Mouse (Mus musculus) MEL (cell line): Measurements from ENCODE around the gene Jag2. TPM values are rescaled to one million over a fixed set of nuclear protein-coding genes. Genes with fewer than 3 reads are reported as not detected.

ENCODE experiments used
- DNase-seq: peaks from one replicate; pipeline ENCODE4 v3.0.0; 2011; ENCODE audit warnings: low read depth, low spot score
- H3K27ac ChIP-seq: 2 replicates; pipeline ENCODE4 v1.5.1; 2012; ENCODE audit warnings: low read depth, mild to moderate bottlenecking, control low read depth, low read length, moderate library complexity; ENCODE audit not compliant: control insufficient read depth
- H3K27me3 ChIP-seq, 2 experiments: fragments of 150-350 bp in 1 of 2; sonication (generic) in 1 of 2; 2 replicates each; pipeline ENCODE4 v1.6.1; 2012; ENCODE audit warnings: low read length in 2 of 2, mild to moderate bottlenecking in 2 of 2, improper control_type of control experiment in 1 of 2, moderate library complexity in 1 of 2; ENCODE audit not compliant: insufficient read depth in 2 of 2, control insufficient read depth in 1 of 2
- H3K36me3 ChIP-seq, 2 experiments: 2 replicates each; pipeline ENCODE4 v1.6.1; 2012 to 2014; ENCODE audit warnings: low read length in 2 of 2, improper control_type of control experiment in 1 of 2, inconsistent platforms in 1 of 2, mild to moderate bottlenecking in 1 of 2; ENCODE audit not compliant: insufficient read depth in 2 of 2, control insufficient read depth in 1 of 2
- H3K4me1 ChIP-seq, 2 experiments: fragments of 150-350 bp in 1 of 2; sonication (generic) in 1 of 2; 2 replicates each; pipeline ENCODE4 v1.6.1; 2012; ENCODE audit warnings: low read length in 2 of 2, improper control_type of control experiment in 1 of 2, mild to moderate bottlenecking in 1 of 2; ENCODE audit not compliant: insufficient read depth in 2 of 2, control insufficient read depth in 1 of 2
- H3K4me3 ChIP-seq, 2 experiments: fragments of 150-350 bp in 1 of 2; sonication (generic) in 1 of 2; 2 replicates each; pipeline ENCODE4 v1.5.1; 2012; ENCODE audit warnings: low read depth in 2 of 2, low read length in 2 of 2, mild to moderate bottlenecking in 2 of 2, moderate library complexity in 2 of 2, control low read depth in 1 of 2, improper control_type of control experiment in 1 of 2; ENCODE audit not compliant: control insufficient read depth in 1 of 2, insufficient read depth in 1 of 2
- H3K79me2 ChIP-seq: 2 replicates; pipeline ENCODE4 v1.6.1; 2012; ENCODE audit warnings: mild to moderate bottlenecking, low read length, moderate library complexity; ENCODE audit not compliant: control insufficient read depth, poor library complexity, insufficient read depth
- H3K9ac ChIP-seq: 2 replicates; pipeline ENCODE4 v1.6.1; 2012; ENCODE audit warnings: low read depth, mild to moderate bottlenecking, control low read depth, low read length, moderate library complexity; ENCODE audit not compliant: control insufficient read depth, poor library complexity, severe bottlenecking
- H3K9me3 ChIP-seq: fragments of 150-350 bp; sonication (generic); replicated peaks from 2 replicates; pipeline ENCODE4 v1.6.1; 2012; ENCODE audit warnings: mild to moderate bottlenecking, low read length, improper control_type of control experiment, moderate library complexity; ENCODE audit not compliant: insufficient read depth
- BHLHE40 ChIP-seq: IDR thresholded peaks from 2 replicates; pipeline ENCODE4 v1.6.1; 2012; ENCODE audit warnings: low read depth, mild to moderate bottlenecking, inconsistent platforms, low read length, improper control_type of control experiment, borderline replicate concordance
- CHD1 ChIP-seq: IDR thresholded peaks from 2 replicates; pipeline ENCODE4 v1.6.1; 2012; ENCODE audit warnings: low read depth, mild to moderate bottlenecking, inconsistent platforms, low read length, improper control_type of control experiment
- CHD2 ChIP-seq: IDR thresholded peaks from 2 replicates; pipeline ENCODE4 v1.6.1; 2011; ENCODE audit warnings: low read length, improper control_type of control experiment
- CTCF ChIP-seq, 3 experiments: IDR thresholded peaks in 2 of 3; conservative IDR thresholded peaks in 1 of 3; 2 replicates each; pipeline ENCODE4 v1.5.1; 2011 to 2012; ENCODE audit warnings: low read length in 3 of 3, low read depth in 2 of 3, mild to moderate bottlenecking in 2 of 3, improper control_type of control experiment in 1 of 3, inconsistent platforms in 1 of 3, mixed read lengths in 1 of 3, moderate library complexity in 1 of 3; ENCODE audit not compliant: control insufficient read depth in 1 of 3, insufficient read depth in 1 of 3, poor library complexity in 1 of 3, severe bottlenecking in 1 of 3
- E2F4 ChIP-seq: IDR thresholded peaks from 2 replicates; pipeline ENCODE4 v1.6.1; 2011; ENCODE audit warnings: low read depth, low read length, improper control_type of control experiment, borderline replicate concordance
- EP300 ChIP-seq, 2 experiments: IDR thresholded peaks; 2 replicates each; pipeline ENCODE4 v1.6.1; 2011; ENCODE audit warnings: improper control_type of control experiment in 2 of 2, low read length in 2 of 2, low read depth in 1 of 2, mild to moderate bottlenecking in 1 of 2
- ETS1 ChIP-seq: IDR thresholded peaks from 2 replicates; pipeline ENCODE4 v1.6.1; 2012; ENCODE audit warnings: low read depth, mild to moderate bottlenecking, inconsistent platforms, low read length, improper control_type of control experiment, moderate library complexity
- GABPA ChIP-seq: IDR thresholded peaks from 2 replicates; pipeline ENCODE4 v1.6.1; 2012; ENCODE audit warnings: low read depth, mild to moderate bottlenecking, inconsistent platforms, low read length, improper control_type of control experiment, moderate library complexity
- HCFC1 ChIP-seq: IDR thresholded peaks from 2 replicates; pipeline ENCODE4 v1.6.1; 2012; ENCODE audit warnings: low read depth, mild to moderate bottlenecking, inconsistent platforms, low read length, improper control_type of control experiment, moderate library complexity
- JUND ChIP-seq: IDR thresholded peaks from 2 replicates; pipeline ENCODE4 v1.6.1; 2011; ENCODE audit warnings: low read depth, mild to moderate bottlenecking, improper control_type of control experiment, low read length
- KAT2A ChIP-seq: conservative IDR thresholded peaks from 2 replicates; pipeline ENCODE4 v1.6.1; 2012; ENCODE audit warnings: low read depth, low read length, improper control_type of control experiment, inconsistent platforms
- MAFK ChIP-seq: IDR thresholded peaks from 2 replicates; pipeline ENCODE4 v1.6.1; 2011; ENCODE audit warnings: low read depth, mild to moderate bottlenecking, low read length, improper control_type of control experiment, borderline replicate concordance
- MAX ChIP-seq: IDR thresholded peaks from 2 replicates; pipeline ENCODE4 v1.6.1; 2011; ENCODE audit warnings: low read length, improper control_type of control experiment
- MAZ ChIP-seq: IDR thresholded peaks from 2 replicates; pipeline ENCODE4 v1.6.1; 2012; ENCODE audit warnings: low read depth, mild to moderate bottlenecking, inconsistent platforms, low read length, improper control_type of control experiment
- MXI1 ChIP-seq: IDR thresholded peaks from 2 replicates; pipeline ENCODE4 v1.6.1; 2011; ENCODE audit warnings: mild to moderate bottlenecking, low read depth, low read length, improper control_type of control experiment
- MYB ChIP-seq: IDR thresholded peaks from 2 replicates; pipeline ENCODE4 v1.6.1; 2011; ENCODE audit warnings: mild to moderate bottlenecking, low read depth, low read length, improper control_type of control experiment
- MYC ChIP-seq: IDR thresholded peaks from 2 replicates; pipeline ENCODE4 v1.6.1; 2011; ENCODE audit warnings: low read depth, mild to moderate bottlenecking, low read length, improper control_type of control experiment, moderate library complexity
- NELFE ChIP-seq: IDR thresholded peaks from 2 replicates; pipeline ENCODE4 v1.6.1; 2011; ENCODE audit warnings: low read depth, low read length, improper control_type of control experiment
- NRF1 ChIP-seq: IDR thresholded peaks from 2 replicates; pipeline ENCODE4 v1.6.1; 2014; ENCODE audit warnings: low read depth, mild to moderate bottlenecking, inconsistent platforms, low read length, improper control_type of control experiment, moderate library complexity; ENCODE audit not compliant: poor library complexity, insufficient read depth, severe bottlenecking
- POLR2A ChIP-seq, 2 experiments: IDR thresholded peaks; 2 replicates each; pipeline ENCODE4 v1.6.1; 2011 to 2012; ENCODE audit warnings: low read length in 2 of 2, mild to moderate bottlenecking in 2 of 2, control low read depth in 1 of 2, improper control_type of control experiment in 1 of 2, low read depth in 1 of 2, moderate library complexity in 1 of 2; ENCODE audit not compliant: control insufficient read depth in 1 of 2, insufficient read depth in 1 of 2, poor library complexity in 1 of 2
- POLR2AphosphoS2 ChIP-seq: IDR thresholded peaks from 2 replicates; pipeline ENCODE4 v1.6.1; 2011; ENCODE audit warnings: low read length, improper control_type of control experiment
- POLR2AphosphoS5 ChIP-seq: IDR thresholded peaks from 2 replicates; pipeline ENCODE4 v1.6.1; 2012; ENCODE audit warnings: low read depth, borderline replicate concordance, mild to moderate bottlenecking, inconsistent platforms, low read length, moderate library complexity, mixed read lengths
- RAD21 ChIP-seq: IDR thresholded peaks from 2 replicates; pipeline ENCODE4 v1.6.1; 2011; ENCODE audit warnings: mild to moderate bottlenecking, low read depth, low read length, improper control_type of control experiment
- RCOR1 ChIP-seq: IDR thresholded peaks from 2 replicates; pipeline ENCODE4 v1.6.1; 2012; ENCODE audit warnings: low read depth, mild to moderate bottlenecking, inconsistent platforms, low read length, improper control_type of control experiment
- SIN3A ChIP-seq: IDR thresholded peaks from 2 replicates; pipeline ENCODE4 v1.6.1; 2012; ENCODE audit warnings: low read length, improper control_type of control experiment, inconsistent platforms
- SMC3 ChIP-seq: IDR thresholded peaks from 2 replicates; pipeline ENCODE4 v1.6.1; 2011; ENCODE audit warnings: low read depth, low read length, improper control_type of control experiment
- TAL1 ChIP-seq: IDR thresholded peaks from 2 replicates; pipeline ENCODE4 v1.6.1; 2012; ENCODE audit warnings: mild to moderate bottlenecking, inconsistent platforms, low read length, moderate library complexity, mixed read lengths
- TBP ChIP-seq: IDR thresholded peaks from 2 replicates; pipeline ENCODE4 v1.8.0; 2011; ENCODE audit warnings: low read depth, low read length, improper control_type of control experiment
- TCF12 ChIP-seq: IDR thresholded peaks from 2 replicates; pipeline ENCODE4 v1.6.1; 2014; ENCODE audit warnings: low read depth, mild to moderate bottlenecking, inconsistent platforms, low read length, improper control_type of control experiment, moderate library complexity
- UBTF ChIP-seq: IDR thresholded peaks from 2 replicates; pipeline ENCODE4 v1.6.1; 2012; ENCODE audit warnings: low read depth, mild to moderate bottlenecking, inconsistent platforms, low read length, improper control_type of control experiment, moderate library complexity, borderline replicate concordance; ENCODE audit not compliant: insufficient read depth
- USF1 ChIP-seq: IDR thresholded peaks from 2 replicates; pipeline ENCODE4 v1.6.1; 2014; ENCODE audit warnings: low read depth, mild to moderate bottlenecking, inconsistent platforms, low read length, improper control_type of control experiment, moderate library complexity
- ZC3H11A ChIP-seq: IDR thresholded peaks from 2 replicates; pipeline ENCODE4 v1.6.1; 2012; ENCODE audit warnings: low read depth, mild to moderate bottlenecking, inconsistent platforms, low read length, improper control_type of control experiment
- ZKSCAN1 ChIP-seq: IDR thresholded peaks from 2 replicates; pipeline ENCODE4 v1.6.1; 2012; ENCODE audit warnings: low read depth, mild to moderate bottlenecking, inconsistent platforms, low read length, improper control_type of control experiment, moderate library complexity
- ZMIZ1 ChIP-seq: IDR thresholded peaks from 2 replicates; pipeline ENCODE4 v1.6.1; 2012; ENCODE audit warnings: low read depth, mild to moderate bottlenecking, inconsistent platforms, low read length, improper control_type of control experiment, moderate library complexity
- ZNF384 ChIP-seq: IDR thresholded peaks from 2 replicates; pipeline ENCODE4 v1.6.1; 2012; ENCODE audit warnings: low read depth, mild to moderate bottlenecking, inconsistent platforms, low read length, improper control_type of control experiment
- polyA plus RNA-seq, 2 experiments: library from polyadenylated mRNA; stranded (reverse) in 1 of 2; unstranded in 1 of 2; fragments of >175 nt in 1 of 2; fragments of >200 nt in 1 of 2; gene quantifications; 2 replicates each; pipeline versions ENCODE4 v1.2.1 to v1.2.4; 2012; ENCODE audit warnings: low replicate concordance in 2 of 2, low read depth in 1 of 2; ENCODE audit not compliant: insufficient read length in 2 of 2, insufficient read depth in 1 of 2, missing spikeins in 1 of 2
- total RNA-seq: library from RNA; depleted of rRNA; stranded (reverse); fragments of 300-350 nt; gene quantifications from 2 replicates; pipeline ENCODE4 v1.2.3, GENCODE M21; 2012

Jag2 gene
- total and polyA plus RNA-seq, 3 experiments: 1.0 to 3.9 TPM; not detected in 1

DNA sequence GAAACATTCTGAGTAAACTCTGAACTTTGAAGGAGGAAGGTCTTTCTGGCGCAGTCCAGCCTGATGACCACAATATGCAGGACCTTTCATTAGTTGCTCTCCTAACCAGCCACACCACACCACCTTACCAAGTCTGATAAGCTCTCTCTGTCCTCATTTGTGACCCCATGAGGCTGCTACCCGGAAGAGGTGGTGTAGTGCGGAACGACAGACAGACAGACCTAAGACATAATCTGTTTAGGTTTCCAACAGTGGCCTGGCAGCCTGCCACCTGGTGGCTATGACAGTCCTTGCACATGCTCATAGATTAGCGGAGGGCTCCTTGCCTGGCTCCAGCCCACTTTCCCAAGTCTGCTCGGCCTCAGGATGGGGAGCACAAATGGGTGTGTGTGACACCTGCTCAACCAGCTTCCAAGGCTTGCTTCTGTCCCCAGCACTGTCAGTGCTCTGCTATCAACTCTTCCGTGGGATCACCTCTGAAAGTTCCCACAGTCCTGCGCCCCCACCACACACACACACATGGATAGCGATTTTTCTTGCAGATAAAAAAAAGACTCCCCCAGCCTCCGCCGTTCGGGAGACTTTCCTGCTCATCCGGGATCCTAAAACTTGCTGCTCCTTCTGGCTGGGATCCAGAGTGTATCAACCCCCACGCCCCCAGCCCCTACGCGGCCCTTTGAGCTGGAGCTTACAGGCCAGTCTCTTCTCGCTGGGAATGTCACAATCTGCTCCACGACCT, 56.0 kb downstream of the Jag2 start:
- H3K79me2 ChIP-seq: no peaks in the 10 kb centered on the region
- peak overlapping the region in 1 of 2 experiments; percentile 20; a peak in 2 of 4 replicates for H3K4me3 ChIP-seq
- no peaks in the 10 kb centered on the region for H3K27me3 ChIP-seq
- DNase-seq: peak; percentile 98
- peaks cover 0 to 5% of the 10 kb centered on the region in 2 experiments; a peak in 1 of 4 replicates for H3K36me3 ChIP-seq
- peaks cover 6 to 29% of the 10 kb centered on the region in 2 experiments for H3K4me1 ChIP-seq
- no peak overlapping the region for H3K27ac ChIP-seq
- no peaks in the 10 kb centered on the region for H3K9me3 ChIP-seq
- H3K9ac ChIP-seq: peak overlapping the region; percentile 47
- TF ChIP-seq NELFE: peak; percentile 54
- TF ChIP-seq ZC3H11A: peak; percentile 86
- TF ChIP-seq MYB: peak; percentile 52
- peak; percentile 82 for TF ChIP-seq RAD21
- TF ChIP-seq MAFK: no peak
- TF ChIP-seq GABPA: peak; percentile 61; the same call in 1 of the 2 replicates
- TF ChIP-seq CHD1: no peak
- TF ChIP-seq MYC: peak; percentile 97
- peak; percentile 70 for TF ChIP-seq TBP
- peak; percentile 51; the same call in 1 of the 2 replicates for TF ChIP-seq RCOR1
- peak; percentile 55; the same call in 1 of the 2 replicates for TF ChIP-seq BHLHE40
- no peak for TF ChIP-seq KAT2A
- peak; percentile 60; the same call in 1 of the 2 replicates for TF ChIP-seq ZMIZ1
- TF ChIP-seq POLR2AphosphoS2: no peak
- TF ChIP-seq HCFC1: peak; percentile 79
- peak; percentile 60; the same call in 1 of the 2 replicates for TF ChIP-seq ETS1
- TF ChIP-seq MXI1: peak; percentile 89
- no peak for TF ChIP-seq JUND
- TF ChIP-seq USF1: 0 out of 2 replicates have a peak, but pooled peaks have one; percentile 44
- TF ChIP-seq TCF12: peak; percentile 63; the same call in 1 of the 2 replicates
- TF ChIP-seq CHD2: no peak; the same call in 1 of the 2 replicates
- no peak for TF ChIP-seq TAL1
- peak; percentile 58 for TF ChIP-seq ZNF384
- peak; percentile 47 to 55; a peak in 3 of 4 replicates for TF ChIP-seq EP300 (IDR thresholded peaks at IDR 0.05; ENCODE audit: low read depth in 1 of 2, low read length in 2 of 2)
- 0 out of 2 replicates have a peak, but pooled peaks have one; percentile 28 for TF ChIP-seq E2F4
- TF ChIP-seq CTCF (IDR thresholded peaks at IDR 0.05 in 2 of 3, conservative IDR thresholded peaks at IDR 0.05 in 1 of 3; ENCODE audit: control insufficient read depth in 1 of 3, insufficient read depth in 1 of 3, low read depth in 2 of 3, low read length in 3 of 3, poor library complexity in 1 of 3, severe bottlenecking in 1 of 3): peak in 1 of 3 experiments; percentile 99; a peak in 4 of 6 replicates
- peak in 1 of 2 experiments; percentile 72; a peak in 2 of 4 replicates for TF ChIP-seq POLR2A (IDR thresholded peaks at IDR 0.05; ENCODE audit: control insufficient read depth in 1 of 2, insufficient read depth in 1 of 2, low read depth in 1 of 2, low read length in 2 of 2, poor library complexity in 1 of 2)
- peak; percentile 99 for TF ChIP-seq SMC3
- peak; percentile 95 for TF ChIP-seq SIN3A
- TF ChIP-seq NRF1: peak; percentile 70
- no peak for TF ChIP-seq POLR2AphosphoS5
- peak; percentile 95 for TF ChIP-seq MAZ
- TF ChIP-seq MAX: peak; percentile 95
- TF ChIP-seq ZKSCAN1: no peak
- TF ChIP-seq UBTF: no peak
